Mouse (Mus musculus): ENCODE measurements around the gene Zfp318. TPM values are rescaled to one million over a fixed set of nuclear protein-coding genes. Genes with fewer than 3 reads are reported as not detected.

Gene Zfp318
- polyA plus RNA-seq (2012; rRNA removed): 27.4 and 27.8 TPM in 2 replicates

DNA sequence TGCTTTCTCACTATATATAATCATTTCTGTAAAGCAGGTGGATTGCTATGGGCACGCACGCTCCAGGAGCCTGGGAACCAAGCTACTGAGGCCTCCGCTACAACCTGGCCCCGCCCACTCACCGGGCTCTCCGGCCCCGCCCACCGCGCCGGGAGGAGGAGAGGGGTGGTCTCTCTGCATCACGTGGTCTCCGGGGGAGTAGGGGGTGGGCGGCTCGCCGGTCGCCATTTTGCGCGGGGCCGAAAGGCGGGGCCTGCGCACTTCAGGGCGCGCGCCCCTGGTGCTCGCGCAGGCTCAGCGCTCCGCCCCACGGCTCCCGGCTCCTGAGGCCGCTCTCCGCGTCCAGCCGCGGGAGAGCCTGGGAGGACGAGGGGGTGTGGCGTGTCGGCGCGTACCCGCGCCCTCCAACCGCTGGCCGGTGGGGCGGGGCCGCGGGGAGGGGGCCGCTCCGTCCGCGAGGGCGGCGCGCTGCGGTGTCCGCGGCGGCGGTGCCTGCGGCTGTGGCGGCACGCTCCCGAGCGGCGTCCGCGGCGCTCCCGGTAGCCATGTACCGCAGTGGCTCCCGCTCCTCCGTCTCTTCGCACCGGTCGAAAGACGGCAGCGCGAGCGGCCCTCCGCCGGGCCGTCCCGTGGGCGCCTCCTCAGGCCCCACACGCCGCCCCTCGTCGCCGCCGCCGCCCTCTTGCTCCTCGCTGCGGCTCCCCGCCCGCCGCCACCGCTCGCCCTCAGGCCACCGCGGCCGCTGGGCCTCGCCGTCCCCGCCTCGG lies at the start of gene Zfp318:
Zfp318 (plus strand) TSS at position 438 of the 767 bp plus-strand sequence.
- under 1% methylated on average over 73 of the region's 105 CpGs for WGBS
- Histone ChIP-seq H3K27me3 (ENCODE audit: control insufficient read depth, insufficient read depth, low read length) (no peaks in the 10 kb centered on the region), H3K27ac (ENCODE audit: insufficient read depth, low read length) (no peak within 1 kb of the TSS; the same call in 1 of the 2 replicates), H3K4me3 (replicated peaks; ENCODE audit: insufficient read depth, low read depth, low read length) (peak within 1 kb of the TSS; percentile 78), H3K4me1 (ENCODE audit: control insufficient read depth, insufficient read depth, low read length) (no peaks in the 10 kb centered on the region)
- peak; percentile 95 to 96 for DNase-seq
- TF ChIP-seq POLR2A (IDR thresholded peaks at IDR 0.05; ENCODE audit: borderline replicate concordance, insufficient read depth, low read length) (peak; percentile 66; the same call in 1 of the 2 replicates), CTCF (IDR thresholded peaks at IDR 0.05; ENCODE audit: borderline replicate concordance, insufficient read depth, low read depth, low read length) (no peak)

GRCm38 (mm10) chr17:46336475-46336874 lies 47.1 kb upstream of the Zfp318 start:
- H3K4me1 ChIP-seq (ENCODE audit: control insufficient read depth, insufficient read depth, low read length): no peaks in the 10 kb centered on the region
- WGBS: 30% methylated on average over 5 of the region's 5 CpGs
- no peak overlapping the region for H3K27ac ChIP-seq (ENCODE audit: insufficient read depth, low read length)
- H3K4me3 ChIP-seq (replicated peaks; ENCODE audit: insufficient read depth, low read depth, low read length): no peak overlapping the region
- DNase-seq: no peak
- TF ChIP-seq POLR2A (IDR thresholded peaks at IDR 0.05; ENCODE audit: borderline replicate concordance, insufficient read depth, low read length) (no peak), CTCF (IDR thresholded peaks at IDR 0.05; ENCODE audit: borderline replicate concordance, insufficient read depth, low read depth, low read length) (no peak)
- H3K27me3 ChIP-seq (ENCODE audit: control insufficient read depth, insufficient read depth, low read length): no peaks in the 10 kb centered on the region

- WGBS: 77% methylated on average over 7 of the region's 7 CpGs
These were observed 42.3 kb upstream of the Zfp318 start for GRCm38 (mm10) chr17:46341208-46341607.

GRCm38 (mm10) chr17:46351026-46351700 lies 32.4 kb upstream of the Zfp318 start:
- no peak for TF ChIP-seq CTCF (IDR thresholded peaks at IDR 0.05; ENCODE audit: borderline replicate concordance, insufficient read depth, low read depth, low read length)
- no peak for TF ChIP-seq POLR2A (IDR thresholded peaks at IDR 0.05; ENCODE audit: borderline replicate concordance, insufficient read depth, low read length)
- Histone ChIP-seq H3K27ac (ENCODE audit: insufficient read depth, low read length) (no peak overlapping the region), H3K27me3 (ENCODE audit: control insufficient read depth, insufficient read depth, low read length) (no peaks in the 10 kb centered on the region), H3K4me1 (ENCODE audit: control insufficient read depth, insufficient read depth, low read length) (no peaks in the 10 kb centered on the region), H3K4me3 (replicated peaks; ENCODE audit: insufficient read depth, low read depth, low read length) (no peak overlapping the region)
- 85% methylated on average over 8 of the region's 8 CpGs for WGBS
- no peak for DNase-seq

More at GRCm38 (mm10) chr17:46341208-46341607, 42.3 kb upstream of the Zfp318 start:
- TF ChIP-seq CTCF (IDR thresholded peaks at IDR 0.05; ENCODE audit: borderline replicate concordance, insufficient read depth, low read depth, low read length) (no peak), POLR2A (IDR thresholded peaks at IDR 0.05; ENCODE audit: borderline replicate concordance, insufficient read depth, low read length) (no peak)
- Histone ChIP-seq H3K27ac (ENCODE audit: insufficient read depth, low read length) (no peak overlapping the region), H3K4me1 (ENCODE audit: control insufficient read depth, insufficient read depth, low read length) (no peaks in the 10 kb centered on the region), H3K27me3 (ENCODE audit: control insufficient read depth, insufficient read depth, low read length) (no peaks in the 10 kb centered on the region), H3K4me3 (replicated peaks; ENCODE audit: insufficient read depth, low read depth, low read length) (no peak overlapping the region)
- no peak for DNase-seq

DNA sequence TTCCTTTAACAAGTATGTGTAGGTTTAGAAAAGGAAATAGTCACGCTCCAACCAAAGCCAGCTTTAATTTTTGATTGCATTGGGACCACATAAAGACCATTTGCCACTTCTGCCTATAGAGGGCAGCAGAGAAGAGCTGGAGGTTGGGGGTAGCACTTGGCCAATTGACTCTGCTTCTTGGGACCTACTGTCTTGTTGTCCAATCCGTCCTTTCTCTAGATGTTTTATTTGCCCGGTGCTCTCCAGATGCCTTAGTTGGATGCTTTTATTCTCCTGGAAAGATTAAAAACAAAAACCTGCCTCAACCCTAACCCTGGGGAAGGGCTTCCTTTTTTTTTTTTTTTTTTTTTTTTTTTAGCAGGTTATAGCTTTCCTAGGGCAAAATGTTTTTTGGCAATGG lies 11.7 kb upstream of the Zfp318 start:
- no peak overlapping the region for H3K27ac ChIP-seq (ENCODE audit: insufficient read depth, low read length)
- no peaks in the 10 kb centered on the region for H3K27me3 ChIP-seq (ENCODE audit: control insufficient read depth, insufficient read depth, low read length)
- WGBS: 61% methylated on average over 3 of the region's 3 CpGs
- no peak overlapping the region for H3K4me3 ChIP-seq (replicated peaks; ENCODE audit: insufficient read depth, low read depth, low read length)
- TF ChIP-seq POLR2A (IDR thresholded peaks at IDR 0.05; ENCODE audit: borderline replicate concordance, insufficient read depth, low read length) (no peak), CTCF (IDR thresholded peaks at IDR 0.05; ENCODE audit: borderline replicate concordance, insufficient read depth, low read depth, low read length) (peak; percentile 52; the same call in 1 of the 2 replicates)
- H3K4me1 ChIP-seq (ENCODE audit: control insufficient read depth, insufficient read depth, low read length): no peaks in the 10 kb centered on the region
- peak in 1 of 2 experiments; percentile 21 for DNase-seq

DNA sequence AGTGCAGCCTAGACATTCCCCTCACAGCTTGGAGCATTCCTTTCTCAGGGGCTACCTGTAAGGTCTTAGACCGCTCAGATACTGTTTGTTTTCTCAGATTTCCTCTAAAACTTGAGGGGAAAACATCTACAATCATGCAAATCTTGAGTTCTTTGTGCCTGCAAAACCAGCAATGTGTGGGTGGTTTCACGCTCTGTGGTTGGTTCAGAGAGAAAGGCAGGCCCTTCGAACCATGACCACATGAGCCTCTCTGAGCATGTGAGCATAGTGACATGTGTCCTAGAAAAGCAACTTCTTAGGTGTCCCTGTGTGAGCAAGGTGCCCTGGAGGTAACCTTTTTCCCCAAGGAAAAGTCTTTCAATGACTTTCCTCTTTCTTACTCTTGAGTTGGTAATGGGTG lies 5.0 kb upstream of the Zfp318 start:
- WGBS: 90% methylated on average over 3 of the region's 3 CpGs
- DNase-seq: no peak
- TF ChIP-seq CTCF (IDR thresholded peaks at IDR 0.05; ENCODE audit: borderline replicate concordance, insufficient read depth, low read depth, low read length): no peak
- no peak for TF ChIP-seq POLR2A (IDR thresholded peaks at IDR 0.05; ENCODE audit: borderline replicate concordance, insufficient read depth, low read length)

GRCm38 (mm10) chr17:46384061-46384801 lies 700 bp downstream of the Zfp318 start:
- H3K27ac ChIP-seq (ENCODE audit: insufficient read depth, low read length): no peak overlapping the region; the same call in 1 of the 2 replicates
- under 1% methylated on average over 70 of the region's 70 CpGs for WGBS
- no peak for TF ChIP-seq CTCF (IDR thresholded peaks at IDR 0.05; ENCODE audit: borderline replicate concordance, insufficient read depth, low read depth, low read length)
- no peak for TF ChIP-seq POLR2A (IDR thresholded peaks at IDR 0.05; ENCODE audit: borderline replicate concordance, insufficient read depth, low read length)
- peak; percentile 22 to 52 for DNase-seq
- peak overlapping the region; percentile 78 for H3K4me3 ChIP-seq (replicated peaks; ENCODE audit: insufficient read depth, low read depth, low read length)
- H3K4me1 ChIP-seq (ENCODE audit: control insufficient read depth, insufficient read depth, low read length): no peaks in the 10 kb centered on the region
- H3K27me3 ChIP-seq (ENCODE audit: control insufficient read depth, insufficient read depth, low read length): no peaks in the 10 kb centered on the region

More for the DNA sequence above, 5.0 kb upstream of the Zfp318 start:
- Histone ChIP-seq H3K27me3 (ENCODE audit: control insufficient read depth, insufficient read depth, low read length) (no peaks in the 10 kb centered on the region), H3K4me1 (ENCODE audit: control insufficient read depth, insufficient read depth, low read length) (no peaks in the 10 kb centered on the region), H3K4me3 (replicated peaks; ENCODE audit: insufficient read depth, low read depth, low read length) (no peak overlapping the region), H3K27ac (ENCODE audit: insufficient read depth, low read length) (no peak overlapping the region)
